In genomic region chr14:45422371-45422770, GRCm38 (mm10) we compare ENCODE assay signal across 13 mouse cellular contexts. TPM values are rescaled to one million over a fixed set of nuclear protein-coding genes. Genes with fewer than 3 reads are reported as not detected.
DNase-seq lines count a peak whose midpoint lies in the region; TF ChIP-seq lines count a peak whose summit lies in the region.
"Had no signal": no experiment of that assay in that cellular context is flagged by ENCODE, and none has a peak within 500 bp of the region (broad histone marks: within the 10 kb centered on the region; RNA-seq: fewer than 3 reads in every experiment).

No protein-coding gene starts in this region.

- no peak overlapping the region for H3K4me3 ChIP-seq in kidney, adult 2 months (ENCODE audit: insufficient read depth, low read depth, low read length)
- H3K4me3 ChIP-seq: limb, embryonic 13.5 days; neural tube, embryonic 12.5 days had no signal

- no peak for TF ChIP-seq CTCF in kidney, adult 2 months (conservative IDR thresholded peaks at IDR 0.05; ENCODE audit: insufficient read depth, insufficient read length, low read depth, low read length)

- 66% methylated on average over 4 of the region's 4 CpGs for WGBS in kidney, adult 2 months

- no peaks in the 10 kb centered on the region for H3K36me3 ChIP-seq in kidney, adult 2 months (ENCODE audit: control insufficient read depth, insufficient read depth, low read length)
- H3K36me3 ChIP-seq: limb, embryonic 13.5 days; neural tube, embryonic 12.5 days had no signal

- H3K27ac ChIP-seq in kidney, adult 2 months (ENCODE audit: insufficient read depth, low read depth, low read length), result no peak overlapping the region
- H3K27ac ChIP-seq: limb, embryonic 13.5 days; neural tube, embryonic 12.5 days had no signal

- DNase-seq in adrenal gland, adult 2 months, result peak; percentile 40
- DNase-seq in adrenal gland, adult 8-10 months, result no peak
- peak; percentile 11 for DNase-seq in kidney, adult 9 months
- no peak for DNase-seq in kidney, adult 2 months
- peak; percentile 8 for DNase-seq in right cerebral cortex, postnatal 25 days
- DNase-seq in right cerebral cortex, postnatal 4 days, result no peak
- DNase-seq in urinary bladder, postnatal 36 days (ENCODE audit: low spot score in 2 of 2), result no peak
- DNase-seq in urinary bladder, postnatal 10 days (ENCODE audit: low spot score), result no peak
- DNase-seq: heart, postnatal 10 days; kidney, postnatal 4 days; lung, embryonic 14.5 days had no signal

- H3K27me3 ChIP-seq in kidney, adult 2 months (replicated peaks; ENCODE audit: control insufficient read depth, insufficient read depth, low read length), result no peaks in the 10 kb centered on the region
- H3K27me3 ChIP-seq: limb, embryonic 13.5 days; neural tube, embryonic 12.5 days had no signal

- TF ChIP-seq POLR2A in kidney, adult 2 months (IDR thresholded peaks at IDR 0.05; ENCODE audit: low read depth, low read length), result no peak

- H3K4me1 ChIP-seq in kidney, adult 2 months (ENCODE audit: control insufficient read depth, insufficient read depth, low read length), result 0 out of 2 replicates have a peak, but pooled peaks cover 4% of the 10 kb centered on the region
- H3K4me1 ChIP-seq: limb, embryonic 13.5 days; neural tube, embryonic 12.5 days had no signal

RNA-seq across cellular contexts. Expression of gene Gnpnat1, which starts 17.7 kb away (rescaled TPM):
- total RNA-seq in adrenal gland, adult 2 months (2021), result 10 to 100 TPM; 27.0 to 29.4 TPM
- 1.3 and 1.8 TPM in 2 replicates for polyA plus RNA-seq in adrenal gland, adult 2 months (2012; rRNA removed)
- total RNA-seq in adrenal gland, adult 8-10 months (2022), result 10 to 100 TPM; 26.6 to 37.7 (median 31.8) TPM
- polyA plus RNA-seq in kidney, adult 2 months (2012; rRNA removed), result 8.0 and 10.1 TPM in 2 replicates

Comparison
In these comparisons a context has a peak if more than half of its experiments do, and no peak if none do; other contexts are left out.
1. DNase-seq: peak in adrenal gland, adult 2 months (single experiment), kidney, adult 9 months (single experiment) and right cerebral cortex, postnatal 25 days (single experiment); none in adrenal gland, adult 8-10 months (single experiment), kidney, adult 2 months (single experiment), right cerebral cortex, postnatal 4 days (single experiment), urinary bladder, postnatal 36 days (0 of 2) and urinary bladder, postnatal 10 days (single experiment).